Mouse (Mus musculus) layer of hippocampus, adult 18-20 months (tissue): ENCODE data around the gene Helz2. TPM values are rescaled to one million over a fixed set of nuclear protein-coding genes. Genes with fewer than 3 reads are reported as not detected.

Experiments
- DNase-seq, 2 experiments: peaks; one replicate each; pipeline ENCODE4 v3.0.0; 2022; ENCODE audit warnings: low spot score in 2 of 2
- long read RNA-seq: library from polyadenylated mRNA; stranded (forward); transcript quantifications from one replicate; pipeline ENCODE4 v2.0.0, GENCODE M21; 2021
- total RNA-seq, 2 experiments: library from RNA; stranded (reverse); gene quantifications; 2 replicates each; pipeline ENCODE4 v1.2.3; 2021

Gene Helz2
- 1 to 10 TPM; 1.9 to 2.5 TPM for total RNA-seq
- long read RNA-seq, partial matches to known transcripts, result 1 of 2 reads
- long read RNA-seq, other reads (novel, unspliced or antisense), result 1 of 2 reads

DNA sequence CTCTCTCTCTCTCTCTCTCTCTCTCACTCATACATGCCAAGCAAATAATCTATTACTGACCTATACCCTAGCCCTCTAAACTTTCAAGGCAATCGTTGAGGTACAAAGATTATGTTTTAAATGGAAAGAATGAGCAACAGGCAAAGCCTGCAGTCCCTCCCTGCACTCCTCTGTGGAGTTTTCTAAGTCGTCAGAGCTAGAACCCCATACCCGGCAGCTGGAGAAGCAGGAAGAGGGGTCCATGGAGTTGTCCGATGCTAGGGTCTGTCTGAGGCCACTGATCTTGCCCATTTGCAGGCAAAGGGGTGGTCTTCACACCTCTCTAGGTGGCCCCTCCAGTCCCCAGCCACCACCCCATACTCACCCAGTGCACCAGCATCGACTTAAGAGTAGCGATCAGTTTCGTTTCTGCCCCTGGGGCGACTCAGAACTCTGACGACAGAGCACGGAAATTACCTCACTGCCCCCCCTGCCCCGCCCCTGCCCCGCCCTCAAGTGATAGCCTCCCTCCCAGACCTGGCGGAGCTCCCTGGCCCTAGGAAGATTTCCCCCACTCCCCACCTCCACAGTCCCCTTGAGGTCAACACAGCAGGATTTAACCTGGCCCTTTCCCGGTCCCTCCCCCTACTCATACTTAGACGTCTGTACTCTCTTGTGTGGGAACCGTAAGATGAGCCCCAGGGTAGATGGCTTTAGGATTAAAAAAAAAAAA, at the start of gene Helz2:
Gene Helz2, minus strand, starts transcription at position 426 of the 712 bp plus-strand sequence.
- no peak for DNase-seq

DNA sequence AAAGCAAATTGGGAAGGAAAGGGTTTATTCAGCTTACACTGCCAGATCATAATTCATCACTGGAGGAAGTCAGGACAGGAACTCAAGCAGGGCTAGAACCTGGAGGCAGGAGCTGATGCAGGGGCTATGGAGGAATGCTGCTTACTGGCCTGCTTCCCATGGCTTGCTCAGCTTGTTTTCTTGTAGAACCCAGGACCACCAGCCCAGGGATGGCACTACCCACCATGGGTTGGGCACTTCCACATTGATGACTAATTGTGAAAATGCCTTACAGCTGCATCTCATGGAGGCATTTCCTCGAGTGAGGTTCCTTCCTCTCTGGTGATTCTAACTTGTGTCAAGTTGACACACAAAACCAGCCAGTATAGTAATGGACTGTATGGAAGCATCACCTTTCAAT, 49.1 kb upstream of the Helz2 start:
- no peak for DNase-seq

DNA sequence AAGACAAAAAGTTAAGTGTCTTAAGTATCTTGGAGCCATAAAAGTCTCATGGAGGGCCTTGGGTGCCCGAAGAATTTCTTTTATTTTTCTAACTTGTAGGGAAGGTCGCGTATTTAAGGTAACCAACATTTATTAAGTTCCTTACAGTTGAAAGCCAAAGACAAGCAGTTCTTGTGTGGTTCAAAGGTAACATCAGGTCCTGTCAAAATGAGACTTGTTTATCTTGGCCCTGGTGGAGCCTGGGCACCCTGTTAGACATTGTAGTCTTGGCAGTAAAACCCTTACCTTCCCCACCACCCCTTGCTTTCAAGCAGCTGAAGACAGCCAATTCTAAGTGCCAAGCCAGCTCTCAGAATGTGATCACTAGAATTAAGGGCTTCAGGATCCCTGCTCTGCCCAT, 46.9 kb upstream of the Helz2 start:
- no peak for DNase-seq

DNA sequence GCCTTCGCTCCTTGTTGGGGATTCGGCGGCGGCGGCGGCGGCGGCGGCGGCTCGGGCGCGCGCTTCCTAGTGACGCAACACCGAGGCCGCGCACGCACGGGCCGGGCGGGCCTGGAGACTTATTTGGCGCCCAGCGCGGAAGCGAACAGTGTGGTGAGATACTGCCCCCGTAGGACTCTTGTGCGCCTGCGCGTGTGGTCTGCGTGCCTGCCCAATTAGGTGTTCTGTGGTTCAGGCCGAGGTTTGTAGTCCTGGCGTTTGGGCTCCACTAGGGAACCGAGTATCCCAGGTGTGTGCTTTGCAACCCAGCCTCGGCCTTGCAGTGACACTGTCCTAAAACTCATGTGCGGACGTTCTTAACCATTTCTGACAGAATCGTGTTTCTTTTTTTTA, 46.1 kb upstream of the Helz2 start, which contains the start of gene Gmeb2:
Gene Gmeb2, minus strand, starts transcription at position 78 of the 393 bp plus-strand sequence.
- DNase-seq, result peak; percentile 92 to 97

DNA sequence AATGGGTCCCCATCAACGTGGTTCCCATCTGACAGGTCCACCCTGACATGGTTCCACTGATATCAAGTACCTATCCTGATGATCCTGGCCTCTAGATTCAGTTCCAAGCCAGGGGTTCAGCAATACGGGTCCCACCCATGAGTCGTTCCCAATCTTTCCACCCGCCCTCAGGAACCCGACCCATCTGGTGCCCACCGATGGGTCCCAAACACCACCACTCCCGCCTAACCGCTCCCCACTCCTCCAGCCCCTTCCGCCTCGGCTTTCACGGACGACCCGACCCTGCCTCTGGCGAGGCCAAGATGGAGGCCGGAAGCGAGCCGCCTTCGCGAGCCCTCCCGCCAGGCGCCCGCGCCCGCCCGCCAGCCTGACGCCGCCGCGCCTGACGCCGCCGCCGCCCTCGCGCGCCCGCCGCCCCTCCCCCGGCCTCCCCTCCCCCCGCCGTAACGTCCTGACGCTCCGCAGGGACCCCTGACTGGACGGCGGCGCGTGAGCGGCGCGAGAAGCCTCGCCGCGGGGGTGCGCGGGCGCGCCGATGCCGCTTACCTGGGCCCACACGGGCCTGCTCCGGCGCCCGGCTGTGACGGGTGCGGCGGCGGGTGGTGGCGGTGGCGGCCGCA, 45.6 kb upstream of the Helz2 start:
- peak; percentile 67 to 82 for DNase-seq

DNA sequence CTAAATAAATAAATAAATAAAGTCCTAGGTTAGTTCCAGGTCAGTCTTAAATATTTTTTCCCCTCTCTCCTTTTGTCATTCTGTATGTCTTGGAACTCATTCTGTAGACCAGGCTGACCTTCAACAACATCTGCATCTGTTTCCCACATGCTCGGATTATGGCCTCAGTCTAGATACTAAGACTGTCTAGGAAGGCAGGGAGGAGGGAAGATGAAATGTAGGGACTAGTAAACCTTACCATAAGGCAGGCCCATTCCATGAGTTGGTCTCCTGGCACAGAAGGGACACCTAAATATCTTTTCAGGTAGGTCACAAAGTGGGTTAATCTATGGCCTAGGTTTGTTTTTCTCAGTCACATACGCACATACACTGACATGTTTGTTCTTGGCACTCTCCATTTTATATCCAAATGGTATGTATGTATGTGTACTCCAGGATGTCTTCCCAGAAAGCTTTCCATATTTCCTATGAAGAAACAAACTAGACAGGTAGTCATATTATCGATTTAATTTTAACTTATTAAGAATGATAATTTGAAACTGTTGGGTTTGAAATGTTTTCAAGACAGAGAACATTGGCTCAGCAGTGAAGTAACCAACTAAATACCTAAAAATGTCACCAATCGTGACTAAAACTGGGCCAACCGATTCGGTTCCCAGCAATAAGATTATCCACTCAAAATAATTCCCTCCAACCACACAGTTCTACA, 45.0 kb upstream of the Helz2 start:
- no peak for DNase-seq

DNA sequence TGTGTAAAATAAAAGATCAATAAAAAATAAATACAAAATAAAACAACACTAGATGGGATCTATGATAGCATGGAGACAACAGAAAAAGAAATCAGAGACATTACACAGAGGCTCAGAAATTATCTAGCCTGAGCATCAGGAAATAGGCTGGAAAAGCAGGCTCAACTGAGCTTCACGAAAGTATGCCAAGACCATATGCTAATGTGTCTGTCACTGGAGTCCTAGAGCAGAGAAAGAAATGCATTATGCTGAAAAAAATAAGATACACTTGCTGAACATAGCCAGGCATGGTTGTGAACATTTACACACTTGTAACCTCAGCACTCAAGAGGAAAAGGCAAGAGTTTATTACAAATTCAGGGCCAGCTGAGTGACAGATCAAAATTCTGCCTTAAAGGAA, 38.1 kb upstream of the Helz2 start:
- DNase-seq, result peak in 1 of 2 experiments; percentile 52

DNA sequence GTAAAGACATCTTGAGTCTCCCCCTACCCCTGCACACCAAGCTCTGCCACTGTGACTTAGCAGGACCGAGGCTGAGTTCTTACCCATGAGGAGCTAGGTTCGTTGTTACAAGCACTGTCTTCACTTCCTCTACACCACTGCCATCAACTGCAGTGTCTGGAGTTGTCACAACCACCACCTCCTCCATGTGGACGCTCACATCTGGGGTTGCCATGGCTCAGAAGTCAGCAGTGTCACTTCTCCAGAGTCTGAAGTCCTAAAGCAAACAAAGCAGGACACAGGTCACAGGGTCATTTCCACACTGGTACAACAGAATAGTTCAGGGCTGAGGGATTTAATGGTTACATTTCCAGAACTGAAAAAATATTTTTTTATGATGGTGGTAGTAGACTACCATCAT, 36.0 kb upstream of the Helz2 start:
- DNase-seq, result no peak

DNA sequence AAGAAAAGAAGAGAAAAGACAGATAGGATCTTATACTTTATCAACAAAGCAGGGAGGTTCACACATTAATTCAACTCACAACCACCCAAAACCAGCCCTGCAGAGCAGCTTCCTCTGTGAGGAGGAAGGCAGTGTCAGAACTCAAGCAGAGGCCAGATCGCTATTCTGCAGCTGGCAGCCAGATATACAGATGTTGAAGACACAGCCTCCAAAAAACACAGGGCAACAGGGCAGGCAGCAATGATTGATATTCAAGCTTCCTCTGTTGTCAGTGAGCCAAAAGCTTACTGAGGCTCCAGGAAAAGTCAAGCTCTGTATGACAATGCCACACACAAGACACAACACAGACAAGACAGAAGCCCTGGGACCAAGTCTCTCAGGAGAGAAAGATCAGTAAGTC, 34.9 kb upstream of the Helz2 start:
- DNase-seq, result no peak

DNA sequence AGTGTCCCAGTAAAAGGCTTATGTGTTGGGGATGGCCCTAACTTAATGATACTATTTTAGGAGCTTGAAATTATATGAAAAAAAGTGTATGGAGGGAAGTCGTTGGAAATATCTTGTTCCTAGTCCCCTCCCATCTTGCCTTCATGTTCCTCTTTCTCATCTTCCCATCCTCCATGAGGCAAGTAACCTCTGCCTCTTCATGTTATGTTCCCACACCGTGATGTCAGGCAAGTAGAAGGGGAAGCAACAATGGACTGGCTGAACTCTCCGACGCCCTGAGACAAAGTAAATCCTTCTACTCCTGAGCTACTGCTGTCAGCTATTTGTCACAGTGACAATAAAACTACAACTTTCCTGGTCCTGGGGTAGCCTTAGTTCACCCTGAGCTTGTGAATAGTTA, 32.8 kb upstream of the Helz2 start:
- DNase-seq, result no peak

DNA sequence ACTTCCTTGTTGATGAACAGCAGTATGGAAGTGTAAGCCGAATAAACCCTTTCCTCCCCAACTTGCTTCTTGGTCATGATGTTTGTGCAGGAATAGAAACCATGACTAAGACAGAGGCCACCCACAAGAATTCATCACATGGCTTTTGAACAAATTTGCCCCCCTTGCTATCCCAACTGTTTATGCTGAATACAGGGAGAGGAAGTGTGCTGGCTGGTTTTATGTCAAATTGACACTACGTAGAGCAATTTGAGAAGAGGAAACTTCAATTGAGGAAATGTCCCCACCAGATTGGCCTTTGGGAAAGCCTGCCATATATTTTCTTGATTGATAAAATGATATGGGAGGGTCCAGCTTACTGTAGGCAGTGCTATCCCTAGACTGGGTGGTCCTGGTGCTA, 32.0 kb upstream of the Helz2 start:
- DNase-seq, result no peak

DNA sequence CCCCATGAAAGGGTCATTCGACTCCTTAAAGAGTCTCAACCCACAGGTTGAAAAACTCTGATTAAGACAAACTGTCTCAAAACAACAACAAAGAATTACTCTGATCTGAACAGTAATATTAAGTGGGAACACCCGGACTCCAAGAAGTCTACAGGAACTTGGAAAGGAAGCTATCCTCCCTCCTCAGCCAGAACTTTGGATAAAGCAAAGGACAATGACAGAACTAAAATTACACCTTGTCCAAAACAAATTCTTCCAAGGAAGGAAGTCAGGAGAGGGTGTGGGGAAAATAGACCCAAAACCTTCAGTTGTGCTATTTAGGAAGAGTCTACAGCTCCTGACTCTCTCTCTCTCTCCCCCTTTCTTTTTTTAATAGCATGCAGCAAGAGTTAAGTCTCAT, 30.3 kb upstream of the Helz2 start:
- no peak for DNase-seq

DNA sequence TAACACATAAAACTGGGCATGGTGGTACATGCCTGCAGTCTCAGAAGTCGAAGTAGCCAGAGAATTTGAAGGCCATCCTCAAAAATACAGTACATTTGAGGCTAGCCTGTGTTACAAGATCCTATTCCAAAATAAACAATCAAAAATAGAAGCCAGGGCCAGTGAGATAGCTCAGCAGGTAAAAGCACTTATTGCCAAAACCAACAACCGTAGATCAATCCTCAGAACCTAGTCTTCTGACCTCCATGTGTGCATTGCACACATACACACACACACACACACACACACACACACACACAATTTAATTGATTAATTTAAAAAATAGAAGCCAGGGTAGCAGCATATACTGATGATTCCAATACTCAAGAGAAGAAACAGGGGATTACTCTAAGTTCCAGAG, 25.0 kb upstream of the Helz2 start:
- DNase-seq, result no peak

DNA sequence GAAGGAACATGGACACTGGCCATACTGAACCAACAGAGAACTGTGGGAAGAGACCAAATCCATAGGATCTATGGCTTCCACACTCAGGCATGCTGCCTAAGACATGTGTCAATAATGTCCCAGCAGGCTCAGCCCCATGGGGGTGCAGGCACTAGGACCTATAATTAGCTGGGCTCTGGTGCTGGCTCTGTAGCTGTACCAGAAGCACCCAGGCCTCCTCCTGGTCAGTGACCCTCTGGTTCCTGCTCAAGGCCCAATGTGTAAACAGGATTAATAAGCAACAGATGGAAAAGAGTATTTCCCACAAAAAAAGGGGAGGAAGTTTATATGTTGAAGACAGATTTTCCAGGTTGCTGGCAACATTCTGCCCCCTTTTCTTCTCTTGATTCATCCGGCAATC, 11.4 kb upstream of the Helz2 start:
- DNase-seq, result no peak

DNA sequence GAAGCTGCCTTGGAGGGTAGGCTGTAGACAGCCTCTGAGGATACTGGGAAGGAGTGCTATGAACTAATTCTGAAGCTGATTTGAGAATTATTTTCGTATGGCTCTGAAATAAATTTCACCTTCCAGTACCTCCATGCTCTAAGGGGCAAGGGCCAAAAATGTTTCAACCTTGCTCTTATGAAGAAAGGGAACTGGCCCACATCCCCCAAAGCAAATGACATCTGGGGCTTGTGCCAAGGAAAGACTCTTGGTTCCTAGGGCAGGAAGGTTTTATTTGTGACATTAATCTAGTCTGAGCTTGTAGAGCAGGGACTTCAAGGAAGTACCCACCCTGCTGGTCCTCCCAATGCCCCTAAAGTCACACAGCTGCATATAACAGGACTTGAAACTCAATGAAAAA, 10.0 kb upstream of the Helz2 start:
- no peak for DNase-seq

DNA sequence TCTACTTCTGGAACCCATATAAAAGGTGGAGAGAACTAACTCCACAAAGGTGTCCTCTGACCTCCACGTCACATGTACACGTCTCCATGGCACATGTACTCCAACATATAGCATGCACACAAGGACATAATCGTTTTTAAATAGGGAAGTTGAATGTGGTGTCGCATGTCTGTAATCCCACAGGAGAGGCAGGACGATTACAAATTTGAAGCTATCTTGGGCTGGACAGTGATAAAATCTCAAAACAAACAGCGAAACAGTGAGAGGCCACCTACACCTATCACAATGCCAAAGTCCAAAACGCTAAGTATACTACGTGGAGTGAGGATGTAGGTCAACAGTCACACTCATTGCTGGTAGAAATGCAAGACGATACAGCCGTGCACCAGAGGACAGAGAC, 7.4 kb upstream of the Helz2 start:
- DNase-seq, result no peak

DNA sequence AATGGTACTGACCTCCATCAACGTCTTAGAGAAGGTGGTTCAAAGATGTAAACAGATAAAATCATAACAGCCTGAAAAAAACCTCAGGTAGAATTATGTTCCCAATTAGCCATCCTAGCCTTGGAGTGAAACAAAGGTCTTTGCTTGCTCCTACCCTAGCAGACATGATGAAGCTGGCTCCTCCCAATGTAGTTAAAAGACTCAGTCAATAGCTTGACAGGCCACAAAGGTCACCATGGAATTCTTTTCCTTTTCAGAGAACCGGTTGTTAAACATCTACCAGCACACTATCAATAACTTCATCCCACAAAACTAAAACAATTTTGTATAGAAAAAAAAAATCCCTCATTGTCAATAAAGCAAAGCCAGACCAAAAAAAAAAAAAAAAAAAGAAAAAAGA, 3.2 kb upstream of the Helz2 start:
- no peak for DNase-seq

DNA sequence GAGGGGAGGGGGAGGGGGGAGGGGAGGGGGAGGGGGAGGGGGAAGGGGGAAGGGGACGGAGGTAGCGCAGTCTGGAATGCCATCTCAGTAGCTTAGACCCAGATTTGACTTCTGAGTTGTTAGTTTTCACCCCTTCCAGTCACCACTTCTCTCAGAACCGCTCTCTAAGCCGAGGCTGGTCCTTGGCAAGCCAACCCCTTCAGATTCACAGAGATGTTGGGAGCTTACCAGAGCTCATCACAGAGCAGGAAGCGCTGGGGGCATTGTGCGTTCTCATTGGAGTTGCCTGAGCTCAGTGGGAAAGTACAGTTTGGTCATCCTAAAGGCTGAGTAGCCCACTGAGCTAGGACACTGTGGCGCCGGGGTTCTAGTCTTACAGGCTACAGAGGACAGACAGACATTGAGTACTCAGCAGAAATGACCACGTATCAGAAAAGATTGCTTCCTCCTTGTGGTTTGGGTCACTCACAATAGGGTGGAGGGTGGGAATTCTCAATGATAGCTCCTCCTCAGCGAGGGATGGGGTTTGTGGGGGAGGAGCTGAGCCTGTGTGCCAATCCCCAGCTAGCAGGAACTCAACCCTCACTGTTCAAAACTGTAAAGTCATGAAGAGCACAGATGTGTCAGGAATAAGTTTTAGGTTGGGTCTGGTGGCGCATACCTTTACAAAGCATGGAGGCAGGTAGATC, 2.0 kb upstream of the Helz2 start:
- no peak for DNase-seq

DNA sequence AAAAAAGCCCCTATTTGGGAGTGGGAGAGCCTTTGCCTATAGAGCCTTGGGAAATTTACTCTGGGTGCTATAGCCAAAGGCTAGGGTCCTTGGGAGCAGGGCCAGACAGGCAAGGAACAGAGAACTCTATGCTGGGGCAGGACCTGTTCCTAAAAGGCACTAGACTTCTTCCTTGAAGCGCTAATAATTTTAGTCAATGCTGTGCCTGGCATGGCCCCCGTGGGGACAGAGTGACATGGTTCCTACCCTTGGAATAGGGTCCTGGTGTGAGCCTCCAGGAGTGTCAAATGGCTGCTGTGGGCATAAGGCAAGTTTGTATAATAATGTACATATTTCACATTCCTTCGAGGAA, 463 bp upstream of the Helz2 start:
- DNase-seq, result no peak

DNA sequence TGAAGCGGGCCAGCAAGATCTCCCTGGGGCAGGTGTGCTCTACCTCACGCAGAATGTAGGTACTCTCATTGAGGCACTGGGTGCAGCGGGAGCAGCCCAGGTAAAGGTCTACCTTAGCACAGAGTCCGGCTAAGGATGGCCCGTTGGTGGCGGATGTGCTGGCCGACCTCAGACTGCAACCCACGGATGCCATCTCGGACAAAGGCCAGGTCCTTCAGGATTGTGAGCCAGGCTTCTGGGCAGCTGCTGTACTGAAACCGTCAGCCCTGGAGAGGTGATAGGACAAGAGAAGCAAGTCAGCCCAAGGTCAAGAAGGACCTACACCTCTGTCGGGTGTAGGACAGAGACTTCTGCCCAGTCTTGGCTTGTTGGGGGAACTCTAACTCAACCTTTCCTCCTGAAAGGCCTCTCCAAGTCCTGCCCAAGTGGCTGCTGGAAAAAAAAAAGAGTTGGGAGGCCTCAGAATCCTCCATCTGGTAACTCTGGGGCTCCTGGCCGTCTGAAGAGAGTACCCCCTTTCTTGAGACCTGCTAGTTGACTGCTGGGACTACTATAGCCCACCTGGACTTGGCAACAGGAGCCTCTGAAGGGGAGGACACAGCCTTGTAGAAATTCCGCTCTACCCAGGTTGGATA, 904 bp downstream of the Helz2 start:
- no peak for DNase-seq

DNA sequence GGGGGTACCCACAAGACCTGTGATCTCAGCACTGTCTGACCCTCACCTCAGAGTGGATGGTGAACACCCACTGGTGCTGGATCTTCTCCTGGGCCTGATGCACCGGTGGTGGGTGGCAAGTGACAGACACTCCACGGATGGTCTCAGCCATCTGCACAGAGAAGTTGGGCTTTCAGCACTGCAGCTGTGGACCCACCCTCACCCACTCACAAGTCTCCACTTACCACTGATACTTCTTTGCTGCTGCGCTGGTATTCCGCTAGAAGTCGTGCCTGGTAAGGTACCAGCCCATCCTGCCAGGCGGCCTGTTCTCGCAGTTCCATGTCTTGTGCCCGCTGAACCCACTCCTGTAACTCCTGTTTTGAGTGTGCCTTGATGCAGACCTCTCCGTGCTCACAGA, 2.6 kb downstream of the Helz2 start:
- no peak for DNase-seq
